Mouse (Mus musculus): ENCODE measurements around the gene Ptprcap.
A peak's percentile ranks its signal among the peaks of the same experiment; 100 is the strongest.
"Not testable (repeated sequence)": the region's sequence is repeated elsewhere in the genome, so short reads cannot be mapped to it uniquely, and the experiment has no call there.

Ptprcap gene

DNA sequence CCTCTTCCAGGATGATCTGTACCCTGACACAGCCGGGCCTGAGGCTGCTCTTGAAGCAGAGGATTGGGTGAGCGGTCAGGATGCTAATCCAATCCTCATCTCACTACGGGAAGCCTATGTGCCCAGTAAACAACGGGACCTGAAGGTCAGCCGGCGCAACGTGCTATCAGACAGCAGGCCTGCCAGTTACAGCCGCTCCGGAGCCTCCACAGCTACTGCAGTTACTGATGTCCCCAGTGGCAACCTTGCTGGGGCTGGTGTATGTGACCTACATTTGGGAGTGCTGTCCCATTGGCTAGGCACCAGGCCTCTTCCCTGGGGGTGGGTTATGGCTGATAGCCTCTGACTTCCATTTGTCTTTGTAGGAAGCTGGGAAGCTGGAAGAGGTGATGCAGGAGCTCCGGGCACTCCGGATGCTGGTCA, at the start of gene Ptprcap:
Ptprcap (plus strand) TSS at position 373 of the 423 bp plus-strand sequence.
- no peak for DNase-seq (ENCODE audit: low read depth, low spot score)

DNA sequence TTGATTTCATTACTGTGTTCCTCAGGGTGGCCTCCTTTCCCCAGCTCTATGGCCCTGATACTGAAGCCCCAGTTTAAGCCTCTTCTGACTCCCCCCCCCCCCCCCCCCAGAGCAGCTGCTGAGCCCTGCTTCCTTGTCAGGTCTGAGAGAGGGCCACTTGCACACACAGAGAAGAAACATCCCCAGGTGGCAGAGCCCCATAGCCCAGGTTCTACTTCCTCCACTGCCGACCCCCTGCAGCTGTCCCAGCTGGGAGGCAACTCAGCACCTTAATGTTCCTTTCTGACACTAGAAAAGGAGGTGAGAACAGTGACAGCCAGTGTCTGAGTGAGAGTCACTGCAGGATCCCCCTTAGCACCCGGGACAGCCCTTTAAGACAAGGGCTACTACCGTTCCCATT, 49.6 kb upstream of the Ptprcap start:
- DNase-seq (ENCODE audit: low read depth, low spot score): no peak

DNA sequence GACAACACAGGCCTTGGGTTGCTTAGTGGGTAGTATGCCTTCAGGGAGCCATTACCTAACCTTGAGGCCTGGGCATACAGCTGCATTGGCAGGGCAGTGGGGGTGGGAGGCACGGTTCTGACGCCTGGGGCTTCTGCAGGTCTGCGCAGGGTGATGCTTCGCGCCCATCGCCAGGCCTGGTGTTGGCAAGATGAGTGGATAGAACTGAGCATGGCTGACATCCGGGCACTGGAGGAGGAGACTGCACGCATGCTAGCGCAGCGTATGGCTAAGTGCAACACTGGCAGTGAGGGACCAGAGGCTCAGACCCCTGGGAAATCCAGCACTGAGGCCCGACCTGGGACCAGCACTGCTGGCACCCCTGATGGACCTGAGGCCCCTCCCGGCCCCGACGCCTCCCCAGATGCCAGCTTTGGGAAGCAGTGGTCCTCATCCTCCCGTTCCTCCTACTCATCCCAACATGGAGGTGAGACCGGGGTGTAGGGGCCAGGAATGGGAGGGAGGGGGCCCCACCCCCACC, 48.7 kb upstream of the Ptprcap start:
- DNase-seq (ENCODE audit: low read depth, low spot score): no peak

DNA sequence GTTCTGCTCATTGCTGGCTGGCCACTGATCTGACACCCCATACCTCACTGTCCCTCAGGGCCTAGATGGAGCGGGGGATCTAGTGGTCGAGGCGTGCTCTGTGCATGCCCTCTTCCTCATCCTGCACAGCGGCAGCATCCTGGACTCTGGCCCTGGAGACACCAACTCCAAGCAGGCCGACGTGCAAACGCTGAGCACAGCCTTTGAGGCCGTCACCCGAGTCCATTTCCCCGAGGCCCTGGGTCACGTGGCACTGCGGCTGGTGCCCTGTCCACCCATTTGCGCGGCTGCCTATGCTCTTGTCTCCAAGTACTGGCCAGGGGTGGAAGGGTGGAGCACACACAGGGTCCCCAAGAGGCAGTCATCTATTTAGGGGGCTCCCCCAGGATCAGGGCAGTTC, 46.8 kb upstream of the Ptprcap start:
- DNase-seq (ENCODE audit: low read depth, low spot score): no peak

DNA sequence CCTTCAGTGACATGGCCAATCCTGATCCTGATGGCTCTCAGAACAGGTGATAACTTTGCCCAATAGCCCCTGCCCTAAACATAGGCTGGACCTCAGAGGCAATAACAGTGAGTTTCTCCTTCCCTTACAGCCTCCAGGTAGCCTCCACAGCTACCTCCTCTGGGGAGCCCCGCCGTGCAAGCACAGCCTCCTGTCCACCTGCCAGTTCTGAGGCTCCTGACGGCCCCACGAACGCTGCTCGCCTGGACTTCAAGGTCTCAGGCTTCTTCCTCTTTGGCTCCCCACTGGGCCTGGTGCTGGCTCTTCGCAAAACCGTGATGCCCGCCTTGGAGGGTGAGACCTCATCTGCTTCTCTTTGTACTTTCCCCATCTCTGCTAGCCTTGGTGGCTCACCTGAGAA, 44.9 kb upstream of the Ptprcap start:
- DNase-seq (ENCODE audit: low read depth, low spot score): no peak

DNA sequence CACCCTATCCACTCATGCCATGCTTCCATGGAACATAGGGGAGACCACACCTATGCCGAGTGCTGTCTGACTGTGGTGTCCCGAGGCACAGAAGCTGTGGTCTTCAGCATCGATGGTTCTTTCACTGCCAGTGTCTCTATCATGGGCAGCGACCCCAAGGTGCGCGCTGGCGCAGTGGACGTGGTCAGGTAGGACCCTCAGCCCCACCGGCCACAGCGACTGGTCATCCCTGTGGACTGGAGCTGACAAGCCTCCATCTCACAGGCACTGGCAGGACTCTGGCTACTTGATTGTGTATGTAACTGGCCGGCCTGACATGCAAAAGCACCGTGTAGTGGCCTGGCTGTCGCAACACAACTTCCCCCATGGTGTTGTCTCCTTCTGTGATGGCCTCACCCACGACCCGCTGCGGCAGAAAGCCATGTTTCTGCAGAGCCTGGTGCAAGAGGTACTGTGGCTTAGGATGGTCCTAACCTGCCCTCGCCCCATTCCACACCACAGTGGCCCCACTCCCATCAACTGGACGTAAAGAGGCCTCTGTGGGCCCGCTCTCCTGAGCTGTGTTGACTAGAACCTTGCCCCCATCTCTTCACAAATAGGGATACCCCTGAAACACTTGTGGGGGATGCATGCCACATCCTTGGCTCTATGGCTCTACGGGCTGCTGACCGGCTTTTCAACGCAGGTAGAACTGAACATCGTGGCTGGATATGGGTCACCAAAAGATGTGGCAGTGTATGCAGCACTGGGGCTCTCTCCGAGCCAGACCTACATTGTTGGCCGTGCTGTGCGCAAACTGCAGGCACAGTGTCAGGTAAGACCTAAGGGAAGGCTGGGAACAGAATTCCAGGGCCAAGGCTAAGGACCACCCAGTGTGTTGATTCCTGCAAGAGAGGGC, 41.1 kb upstream of the Ptprcap start:
- DNase-seq (ENCODE audit: low read depth, low spot score): peak; percentile 7

DNA sequence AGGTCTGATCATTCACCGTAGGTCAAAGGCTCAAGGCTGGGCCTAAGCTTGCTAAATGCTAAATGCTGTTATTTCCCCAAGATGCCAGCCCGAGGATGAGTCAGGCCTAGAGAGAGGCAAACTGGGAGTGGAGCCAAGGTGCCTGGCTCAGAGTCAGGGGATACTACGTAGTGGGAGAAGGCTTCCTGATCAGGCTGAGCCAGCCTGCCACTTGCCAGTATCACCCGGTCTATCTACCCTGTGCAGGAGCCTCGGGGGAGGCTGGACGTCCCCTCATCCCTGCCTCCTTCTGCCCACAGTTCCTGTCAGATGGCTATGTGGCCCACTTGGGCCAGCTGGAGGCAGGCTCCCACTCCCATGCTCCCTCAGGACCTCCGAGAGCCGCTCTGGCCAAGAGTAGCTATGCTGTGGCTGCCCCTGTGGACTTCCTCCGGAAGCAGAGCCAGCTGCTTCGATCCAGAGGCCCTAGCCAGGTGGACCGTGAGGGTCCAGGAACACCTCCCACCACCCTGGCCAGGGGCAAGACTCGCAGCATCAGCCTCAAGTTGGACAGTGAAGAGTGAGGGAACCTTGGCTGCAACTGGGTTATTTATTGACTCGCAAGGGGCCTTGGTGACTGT, 40.1 kb upstream of the Ptprcap start:
- DNase-seq (ENCODE audit: low read depth, low spot score): peak; percentile 48

DNA sequence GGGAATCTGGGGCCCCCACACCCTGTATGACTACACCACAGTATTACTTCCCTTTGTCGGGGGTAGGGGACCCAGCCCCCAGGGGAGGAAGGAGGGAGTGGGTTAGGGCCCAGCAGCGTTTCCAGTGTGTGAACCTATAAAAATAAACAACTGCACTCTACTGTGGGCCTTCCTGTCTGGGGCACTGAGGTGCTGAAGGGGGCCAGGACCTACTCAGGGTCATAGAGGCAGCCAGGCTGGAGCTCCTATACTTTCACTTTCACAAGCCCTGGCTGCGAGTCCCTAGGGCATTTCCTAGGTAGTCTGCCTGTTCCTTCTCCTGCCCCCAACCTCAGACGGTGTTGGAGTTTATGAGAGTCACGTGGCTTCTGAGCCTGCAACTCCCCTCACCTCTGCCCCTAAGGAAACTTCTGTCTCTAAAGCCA, 39.6 kb upstream of the Ptprcap start:
- peak; percentile 76 for DNase-seq (ENCODE audit: low read depth, low spot score)

DNA sequence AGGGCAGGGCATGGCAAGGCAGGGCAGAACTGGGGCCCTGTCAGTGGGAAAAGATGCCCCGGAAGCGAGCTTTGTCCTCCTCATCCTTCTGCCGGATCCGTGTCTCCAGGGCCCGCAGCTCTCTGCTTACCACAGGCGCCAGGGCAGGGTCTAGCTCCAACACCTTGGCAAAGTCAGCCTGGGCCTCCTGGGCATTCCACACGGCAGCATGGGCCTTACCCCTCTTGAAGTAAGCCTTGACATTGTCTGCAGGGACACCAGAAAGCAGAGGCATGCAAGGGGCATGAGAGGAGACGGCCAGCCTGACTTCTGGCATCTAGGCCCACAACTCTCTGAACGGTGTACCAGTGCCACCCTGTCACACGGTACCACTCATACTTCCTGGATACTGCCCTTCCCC, 38.9 kb upstream of the Ptprcap start:
- no peak for DNase-seq (ENCODE audit: low read depth, low spot score)

DNA sequence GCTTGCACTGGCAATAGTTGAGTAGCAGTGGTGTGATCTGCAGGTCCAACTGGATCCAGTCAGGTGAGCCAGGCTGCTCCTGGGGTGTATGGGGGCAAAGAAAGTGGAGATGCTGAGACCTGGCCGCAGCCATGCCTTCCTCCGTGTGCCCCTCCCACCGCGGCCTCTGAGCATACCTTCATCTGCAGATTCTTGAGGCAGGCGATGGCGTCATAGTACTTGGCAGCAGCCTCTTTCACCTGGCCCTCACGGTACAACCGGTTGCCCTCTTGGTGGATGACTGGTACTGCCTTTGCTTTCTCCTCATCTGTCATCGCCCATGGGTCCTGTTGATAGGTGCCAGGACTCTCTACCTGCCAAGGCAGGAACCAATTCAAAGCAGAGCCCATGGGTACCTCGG, 38.3 kb upstream of the Ptprcap start:
- DNase-seq (ENCODE audit: low read depth, low spot score): no peak

DNA sequence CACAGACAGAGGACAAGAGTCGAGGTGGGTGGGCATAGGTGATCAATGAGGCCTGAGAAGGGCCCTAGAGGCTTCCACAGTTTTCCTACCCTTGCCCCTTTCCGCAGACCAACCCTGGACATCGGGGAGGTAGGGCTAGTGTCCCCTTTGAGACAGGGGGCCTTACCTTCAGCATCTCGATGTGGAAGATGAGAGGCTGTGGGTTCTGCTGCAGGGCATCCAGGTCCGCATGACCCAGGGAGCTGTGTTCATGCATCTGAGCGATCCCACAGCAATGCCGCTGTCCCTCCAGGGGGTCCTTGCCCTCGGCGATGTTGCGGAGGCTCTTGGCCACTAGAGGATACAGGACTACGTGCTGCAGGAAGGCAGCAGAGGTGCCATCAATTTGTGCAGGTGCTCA, 37.6 kb upstream of the Ptprcap start:
- DNase-seq (ENCODE audit: low read depth, low spot score): no peak

DNA sequence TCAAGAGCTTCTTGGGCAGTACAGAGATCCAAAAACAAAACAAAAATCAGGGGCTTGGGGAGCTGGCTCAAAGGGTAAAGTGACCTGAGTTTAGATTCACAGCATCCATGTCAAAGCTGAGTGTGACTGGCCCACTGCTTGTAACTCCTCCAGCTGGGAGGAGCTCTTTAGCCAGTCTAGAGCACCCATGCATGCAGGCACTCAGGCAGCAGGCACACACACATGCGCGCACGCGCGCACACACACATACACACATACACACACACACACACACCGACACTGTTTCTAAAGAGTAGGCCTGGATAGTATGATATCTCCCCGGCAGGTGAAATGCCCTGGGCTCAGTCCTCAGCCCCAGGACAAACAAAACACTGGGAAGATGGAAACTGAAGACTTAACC, 36.4 kb upstream of the Ptprcap start:
- DNase-seq (ENCODE audit: low read depth, low spot score): peak; percentile 50

DNA sequence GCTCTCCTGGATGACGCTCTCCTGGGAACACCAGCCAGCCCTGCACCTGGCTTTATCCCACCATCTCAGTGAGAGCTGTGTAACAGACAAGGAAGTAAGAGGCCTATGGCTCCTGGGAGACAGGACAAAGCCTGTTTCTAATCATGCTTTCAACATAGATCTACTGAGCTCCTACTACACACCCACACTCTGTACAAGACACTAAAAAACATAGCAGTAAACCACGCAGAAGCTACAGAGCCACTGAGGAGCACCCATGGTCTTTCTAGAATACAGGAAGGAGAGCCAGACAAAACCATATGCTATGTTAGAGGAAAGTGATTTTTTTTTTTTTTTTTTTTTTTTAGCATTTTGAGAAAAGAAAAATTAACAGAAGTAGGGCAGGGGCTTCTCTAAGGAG, 35.1 kb upstream of the Ptprcap start:
- no peak for DNase-seq (ENCODE audit: low read depth, low spot score)

DNA sequence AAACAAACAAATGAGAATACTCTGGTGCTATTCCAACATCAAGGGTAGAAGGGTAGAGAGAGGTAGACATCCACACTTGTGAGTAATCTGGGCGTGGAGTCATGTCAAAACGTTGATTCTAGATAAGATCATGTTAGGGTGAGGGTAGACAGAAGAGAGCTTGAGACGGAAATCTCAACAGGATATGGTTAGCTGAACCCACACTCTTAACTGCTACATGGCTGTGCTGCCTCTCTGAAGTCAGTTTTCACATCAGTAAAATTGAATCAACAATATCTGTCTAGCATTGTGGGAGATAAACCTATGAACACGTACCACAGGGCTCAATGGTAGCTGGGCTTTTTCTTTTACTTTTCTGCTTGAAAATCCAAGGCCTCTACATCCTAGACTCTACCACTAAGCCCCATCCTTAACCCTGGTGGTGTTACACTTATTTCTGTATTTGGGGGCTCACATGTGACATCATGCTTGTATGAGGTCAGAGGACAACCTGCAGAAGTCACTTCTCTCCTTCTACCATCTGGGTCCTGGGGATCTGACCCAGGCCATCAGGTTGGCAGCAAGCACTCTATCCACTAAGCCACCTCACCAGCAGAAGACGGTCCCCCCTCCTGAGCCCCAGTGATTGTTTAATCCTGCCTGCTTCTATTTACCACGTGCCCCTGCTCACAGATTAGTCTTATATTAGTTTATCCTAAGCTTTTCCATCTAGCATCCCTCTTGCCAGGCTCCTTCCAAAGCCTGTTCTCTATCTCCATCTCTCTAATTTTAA, 33.5 kb upstream of the Ptprcap start:
- peak; percentile 91 for DNase-seq (ENCODE audit: low read depth, low spot score)

DNA sequence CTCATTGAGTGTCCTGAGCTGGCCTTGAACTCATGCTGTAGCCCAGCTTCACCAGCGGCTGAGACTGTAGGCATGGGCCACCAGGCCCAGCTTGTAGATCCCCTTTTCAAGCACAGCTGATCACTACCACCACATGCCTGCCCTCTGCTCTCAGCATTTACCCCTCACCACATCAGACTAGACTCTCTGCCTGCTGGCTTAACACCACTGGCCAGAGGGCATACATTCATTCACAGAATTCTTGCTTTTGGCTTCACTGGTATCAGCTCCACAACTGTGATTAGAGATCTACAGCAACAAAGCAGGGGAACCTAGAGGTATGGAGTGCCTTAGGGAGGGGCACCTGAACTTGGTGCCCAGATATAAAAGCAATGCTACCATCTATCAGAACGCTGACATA, 32.9 kb upstream of the Ptprcap start:
- peak; percentile 52 for DNase-seq (ENCODE audit: low read depth, low spot score)

DNA sequence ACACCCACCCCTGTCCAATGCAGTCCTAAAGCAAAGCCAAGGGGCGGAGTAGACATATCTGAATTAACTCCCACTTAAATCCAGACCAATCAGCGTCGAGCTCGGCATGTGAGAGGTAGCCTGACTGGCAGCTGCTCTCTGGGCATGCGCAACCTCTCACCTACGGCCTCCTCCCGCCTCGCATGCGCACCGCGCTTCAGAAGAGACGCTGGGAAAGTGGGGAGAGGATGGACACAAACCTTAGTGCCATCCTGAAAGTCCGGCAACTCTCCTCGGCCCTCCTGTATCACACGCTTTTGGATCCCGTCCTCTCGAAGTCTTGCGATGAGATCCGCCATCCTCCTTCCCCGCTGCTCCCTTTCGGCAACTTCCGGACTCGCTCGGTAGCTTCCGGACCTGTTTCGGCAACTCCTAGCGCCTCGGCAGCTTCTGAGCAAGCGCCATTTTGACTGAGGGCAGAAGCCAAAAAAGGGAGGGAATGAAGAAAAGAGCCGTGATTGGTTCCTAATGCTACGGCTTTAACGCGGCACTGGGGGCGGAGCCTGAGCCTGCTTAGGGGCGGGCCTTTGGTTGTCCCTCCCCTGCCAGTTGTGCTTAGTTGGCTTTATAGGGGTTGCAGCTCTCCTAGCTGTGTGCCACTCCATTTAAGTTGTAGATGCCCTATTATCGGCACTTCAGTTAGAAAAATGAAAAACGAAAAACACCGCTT, 32.2 kb upstream of the Ptprcap start:
- DNase-seq (ENCODE audit: low read depth, low spot score): peak; percentile 99

DNA sequence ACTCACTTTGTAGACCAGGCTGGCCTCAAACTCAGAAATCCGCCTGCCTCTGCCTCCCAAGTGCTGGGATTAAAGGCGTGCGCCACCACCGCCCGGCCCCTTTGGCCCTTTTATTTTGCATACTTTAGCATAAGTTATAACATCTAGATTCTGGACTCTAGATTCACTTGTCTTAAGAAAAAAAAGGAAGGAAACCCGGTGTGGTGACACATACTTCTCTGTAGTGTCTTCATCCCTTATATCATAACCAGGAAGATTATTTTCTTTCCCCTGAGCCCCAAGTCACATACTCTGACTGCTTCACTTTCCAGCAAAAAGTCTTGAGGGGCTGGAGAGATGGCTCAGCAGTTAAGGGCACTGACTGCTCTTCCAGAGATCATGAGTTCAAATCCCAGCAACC, 31.5 kb upstream of the Ptprcap start:
- DNase-seq (ENCODE audit: low read depth, low spot score): not testable (repeated sequence)

DNA sequence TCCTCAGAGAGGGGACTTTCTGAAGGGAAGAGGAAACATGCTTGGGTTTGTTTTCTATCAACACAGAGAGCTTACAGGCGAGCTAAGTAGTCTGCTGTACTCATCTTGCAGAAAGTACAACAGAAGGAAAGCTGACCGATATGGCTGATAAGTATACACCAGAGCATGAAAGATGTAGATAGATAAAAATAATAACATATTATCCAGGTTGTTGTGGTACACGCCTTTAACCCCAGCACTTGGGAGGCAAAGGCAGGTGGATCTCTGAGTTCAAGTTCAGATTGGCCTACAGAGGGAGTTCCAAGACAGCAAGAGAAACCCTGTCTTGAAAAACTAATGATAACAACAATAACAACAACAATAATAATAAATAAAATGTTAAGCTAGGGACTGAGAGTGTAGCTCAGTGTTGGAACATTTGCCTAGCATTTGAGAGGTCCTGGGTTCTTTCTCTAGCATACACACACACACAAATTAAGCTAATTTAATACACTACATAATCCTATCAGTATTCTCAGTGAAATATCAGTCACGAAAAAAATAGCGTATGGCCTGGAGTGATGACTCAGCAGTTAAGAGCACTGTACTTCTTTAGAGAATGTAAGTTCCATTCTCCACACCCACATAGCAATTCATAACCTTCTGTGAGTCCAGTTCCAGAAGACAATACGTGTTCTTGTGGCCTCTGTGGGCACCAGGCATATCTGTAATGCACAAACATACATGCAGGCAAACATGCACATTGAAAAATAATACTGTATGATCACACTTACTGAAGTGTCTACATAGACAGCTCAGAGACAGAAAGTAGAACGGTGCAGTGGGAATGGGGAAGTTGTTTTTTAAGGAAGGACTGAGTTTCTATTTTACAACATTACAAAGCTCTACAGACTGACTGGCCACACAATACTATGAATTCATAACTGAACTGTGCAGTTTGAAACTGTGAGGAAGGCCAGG, 30.7 kb upstream of the Ptprcap start:
- DNase-seq (ENCODE audit: low read depth, low spot score): peak; percentile 43

DNA sequence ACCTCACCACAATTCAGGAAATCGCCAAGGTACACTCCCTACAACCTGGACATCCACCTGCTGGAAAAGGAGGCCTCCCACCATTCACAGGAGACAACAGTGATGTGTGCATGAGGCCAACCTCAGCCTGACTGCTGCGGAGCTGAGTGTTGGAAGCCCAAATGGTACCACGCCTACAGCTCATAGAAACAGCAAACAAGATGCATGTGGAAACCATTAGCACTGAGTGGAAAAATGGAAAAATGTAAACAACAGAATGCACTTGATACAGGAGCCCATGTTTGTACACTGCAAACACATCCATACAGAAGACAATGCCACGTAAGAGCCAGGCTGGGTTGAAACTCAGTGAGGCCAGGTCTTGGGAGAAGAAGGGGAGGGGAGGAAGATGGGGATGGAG, 29.0 kb upstream of the Ptprcap start:
- no peak for DNase-seq (ENCODE audit: low read depth, low spot score)

DNA sequence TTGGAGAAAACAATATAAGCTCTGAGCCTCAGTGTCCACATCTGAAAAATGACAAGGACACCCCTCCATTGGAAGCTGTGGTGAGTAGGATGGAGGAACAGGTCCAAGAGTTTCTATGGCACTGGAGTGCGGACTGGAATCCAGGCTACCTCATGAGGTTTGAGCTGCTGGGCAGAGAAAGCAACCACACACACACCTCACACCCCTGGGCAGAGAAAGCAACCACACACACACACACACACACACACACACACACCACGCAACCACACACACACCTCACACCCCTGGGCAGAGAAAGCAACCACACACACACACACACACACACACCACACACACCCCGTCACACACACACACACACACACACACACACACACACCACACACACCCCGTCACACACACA, 28.1 kb upstream of the Ptprcap start:
- not testable (repeated sequence) for DNase-seq (ENCODE audit: low read depth, low spot score)

All from CD4-positive, CD25-positive, alpha-beta regulatory T cell, adult 2 months (primary cell).